Mouse (Mus musculus) liver, adult (tissue): ENCODE data around the gene Lzts2.

ENCODE experiments used
- GATA4 ChIP-seq: IDR thresholded peaks from 2 replicates; pipeline ENCODE4 v1.6.1; 2014; ENCODE audit warnings: mild to moderate bottlenecking, low read length; ENCODE audit not compliant: insufficient replicate concordance

The Lzts2 gene

GRCm38 (mm10) chr19:45047935-45048643, 33.9 kb downstream of the Lzts2 start:
- TF ChIP-seq GATA4, result no peak

- no peak for TF ChIP-seq GATA4
These were observed 34.6 kb downstream of the Lzts2 start for GRCm38 (mm10) chr19:45048644-45049365.

DNA sequence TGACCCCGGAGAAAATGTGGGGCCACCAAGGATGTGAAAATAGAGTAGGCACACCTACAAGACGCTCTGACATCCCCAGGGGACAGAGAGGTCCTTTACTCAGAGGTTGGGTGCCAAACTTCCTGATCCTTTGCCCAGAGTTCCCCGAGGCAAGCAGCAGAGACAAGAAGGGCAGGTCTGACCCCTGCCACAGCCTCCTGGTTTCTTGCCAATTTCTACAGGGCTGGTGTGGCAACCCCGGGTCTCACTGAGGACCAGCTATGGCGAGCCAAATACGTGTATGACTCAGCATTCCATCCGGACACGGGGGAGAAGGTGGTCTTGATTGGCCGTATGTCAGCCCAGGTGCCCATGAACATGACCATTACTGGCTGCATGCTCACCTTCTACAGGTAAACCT, 35.3 kb downstream of the Lzts2 start:
- TF ChIP-seq GATA4, result no peak

DNA sequence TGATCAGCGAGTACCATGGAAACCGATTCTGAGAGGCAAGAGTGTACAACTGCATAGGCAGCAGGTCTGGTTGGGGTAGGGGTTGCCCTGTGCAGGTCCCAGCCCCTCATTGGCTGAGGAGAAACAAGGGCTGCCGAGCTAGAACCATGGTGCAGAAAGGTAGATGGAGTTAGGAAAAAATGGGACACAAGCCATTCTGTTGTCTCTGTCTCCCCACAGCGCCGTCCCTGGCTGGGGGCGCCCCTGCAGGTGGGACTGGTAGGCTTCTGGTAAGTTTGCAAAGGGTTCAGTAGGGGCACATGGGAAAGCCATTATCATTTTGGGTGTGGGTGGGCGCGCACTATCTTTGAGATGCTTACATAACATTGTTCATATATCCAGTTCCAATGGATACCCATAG, 39.2 kb downstream of the Lzts2 start:
- TF ChIP-seq GATA4, result no peak

GRCm38 (mm10) chr19:45054892-45055690, 40.9 kb downstream of the Lzts2 start:
- TF ChIP-seq GATA4, result no peak

- no peak for TF ChIP-seq GATA4
These were observed 42.1 kb downstream of the Lzts2 start for GRCm38 (mm10) chr19:45056364-45056763.

DNA sequence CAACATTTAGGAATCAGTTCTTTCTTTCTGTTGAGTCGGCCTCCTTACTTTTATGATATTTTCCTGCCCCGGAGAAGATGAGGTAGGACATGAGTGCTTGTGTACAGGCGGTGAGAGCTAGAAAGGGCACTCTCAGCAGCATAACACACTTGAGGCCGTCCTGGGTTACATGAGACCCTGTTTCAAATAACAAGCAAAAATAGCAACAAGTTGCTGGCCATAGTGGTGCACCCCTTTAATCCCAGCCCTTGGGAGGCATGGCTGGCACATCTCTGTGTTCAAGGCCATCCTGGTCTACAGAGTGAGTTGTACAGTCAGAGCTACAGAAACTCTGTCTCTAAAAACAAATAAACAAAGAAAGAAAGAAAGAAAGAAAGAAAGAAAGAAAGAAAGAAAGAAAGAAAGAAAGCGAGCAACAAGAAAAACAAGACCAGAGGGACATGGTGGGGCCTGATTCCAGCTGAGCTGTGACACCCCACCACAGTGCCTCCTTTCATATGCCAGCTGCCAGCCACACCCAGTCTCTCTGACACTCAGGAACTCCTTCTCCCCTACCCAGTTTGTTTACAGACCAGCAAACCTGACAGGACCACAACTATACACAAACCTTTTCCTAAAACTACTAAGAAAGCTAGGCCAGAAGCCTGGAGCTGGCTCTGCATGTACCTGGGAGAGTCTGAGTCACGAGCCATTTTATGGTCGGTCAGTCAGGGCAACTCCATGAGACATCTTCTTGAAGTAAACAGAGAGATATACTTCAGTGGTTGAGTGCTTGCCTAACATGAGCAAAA, 42.9 kb downstream of the Lzts2 start:
- TF ChIP-seq GATA4, result no peak

GRCm38 (mm10) chr19:45057724-45058112, 43.5 kb downstream of the Lzts2 start:
- no peak for TF ChIP-seq GATA4

- no peak for TF ChIP-seq GATA4
These were observed 44.1 kb downstream of the Lzts2 start for GRCm38 (mm10) chr19:45058113-45058839.

DNA sequence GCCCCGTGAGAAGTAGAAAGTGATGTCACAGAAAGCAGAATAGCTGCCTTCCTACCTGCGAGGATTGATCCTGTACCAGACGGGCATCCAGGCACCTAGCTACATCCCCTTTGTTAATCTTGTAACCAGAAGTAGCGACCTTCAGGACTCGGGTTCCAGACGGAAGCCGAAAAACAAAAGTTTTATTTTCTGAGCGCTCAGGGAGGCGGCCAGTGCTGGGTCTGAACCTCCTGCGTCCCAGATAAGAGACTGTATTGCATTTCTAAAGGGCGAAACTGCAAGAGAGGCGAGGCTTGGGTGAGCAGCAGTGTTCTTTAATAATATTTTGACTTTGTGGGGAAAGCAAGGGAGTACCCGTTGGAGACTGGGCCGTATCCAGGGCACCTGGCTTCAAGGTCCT, 44.6 kb downstream of the Lzts2 start:
- TF ChIP-seq GATA4, result no peak

DNA sequence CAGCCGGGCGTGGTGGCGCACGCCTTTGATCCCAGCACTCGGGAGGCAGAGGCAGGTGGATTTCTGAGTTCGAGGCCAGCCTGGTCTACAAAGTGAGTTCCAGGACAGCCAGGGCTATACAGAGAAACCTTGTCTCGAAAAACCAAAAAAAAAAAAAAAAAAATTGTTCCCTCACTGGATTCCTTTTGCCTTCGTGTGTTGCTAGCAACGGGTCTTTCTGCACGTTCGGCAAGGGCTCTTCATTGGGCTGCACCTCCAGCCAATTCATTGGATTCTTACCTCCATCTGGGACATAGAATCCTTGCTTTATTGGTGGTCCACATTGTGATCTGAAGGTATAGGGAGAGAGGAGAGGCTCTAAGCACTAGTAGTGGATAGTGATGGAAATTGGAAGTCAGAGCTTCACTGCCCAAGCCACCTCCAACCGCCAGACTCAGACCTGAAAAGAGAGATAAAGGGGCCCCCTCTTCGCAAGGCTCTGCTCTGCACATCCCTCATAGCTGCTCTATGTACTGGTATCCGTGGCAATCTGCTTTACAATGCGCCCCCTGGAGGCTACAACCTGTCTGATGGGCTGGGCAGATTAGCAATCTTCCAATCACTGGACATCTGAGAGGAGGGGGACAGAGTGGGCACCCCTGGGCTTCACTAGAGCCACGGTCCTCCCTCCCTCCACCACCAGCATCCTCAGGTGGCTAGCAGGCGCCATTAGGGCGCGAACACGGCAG, 49.5 kb downstream of the Lzts2 start:
- TF ChIP-seq GATA4, result peak; percentile 37; the same call in 1 of the 2 replicates

DNA sequence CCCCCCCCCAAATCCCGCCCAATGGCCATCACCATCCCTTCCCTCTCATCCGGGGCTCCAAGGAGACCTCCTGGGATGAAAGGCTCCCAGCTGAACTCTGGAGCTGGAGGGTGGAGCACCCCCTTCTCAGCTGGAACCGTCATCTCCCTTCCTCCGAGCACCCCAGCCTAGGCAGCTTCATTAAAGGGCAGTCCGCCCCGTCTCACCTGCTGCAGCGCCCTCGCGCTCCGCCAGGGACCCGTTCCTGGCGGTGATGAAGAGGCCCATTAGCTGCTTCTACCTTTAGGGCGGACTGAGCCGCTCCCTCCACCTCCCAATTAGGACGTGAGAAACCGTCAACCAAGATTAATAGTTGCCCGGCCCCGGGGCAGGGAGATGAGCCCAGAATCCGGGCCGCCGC, 51.0 kb downstream of the Lzts2 start:
- TF ChIP-seq GATA4, result no peak

DNA sequence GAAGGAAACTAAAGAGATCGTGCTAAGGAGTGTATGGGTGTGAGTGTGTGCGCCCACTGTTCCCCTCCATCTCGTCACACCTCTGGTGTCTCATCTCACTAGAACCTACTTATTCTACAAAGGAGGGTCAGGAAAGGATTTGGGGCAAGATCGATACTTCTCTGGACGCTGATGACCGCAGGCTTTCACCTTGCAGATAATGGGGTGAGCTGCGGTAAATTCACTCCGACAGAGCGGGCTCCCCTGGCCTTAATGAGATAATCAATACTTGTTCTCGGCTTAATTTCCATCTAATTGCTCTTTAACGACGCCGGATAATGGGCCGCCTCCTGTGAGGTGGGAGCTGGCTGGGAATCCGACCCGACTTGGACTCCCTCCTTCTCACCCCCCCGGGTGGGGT, 53.0 kb downstream of the Lzts2 start:
- TF ChIP-seq GATA4, result no peak
